Mouse (Mus musculus) myocyte (in vitro differentiated cells): ENCODE measurements around the gene Trappc4. TPM values are rescaled to one million over a fixed set of nuclear protein-coding genes. Genes with fewer than 3 reads are reported as not detected.

Experiments used
- H3K27me3 ChIP-seq: one replicate; pipeline ENCODE4 v1.6.1; 2011; ENCODE audit not compliant: control insufficient read depth, insufficient read depth, insufficient read length
- H3K36me3 ChIP-seq: one replicate; pipeline ENCODE4 v1.6.1; 2011; ENCODE audit not compliant: control insufficient read depth, insufficient read depth
- H3K4me2 ChIP-seq: one replicate; pipeline ENCODE4 v1.6.1; 2011; ENCODE audit warnings: low read depth, control low read depth
- H3K4me3 ChIP-seq: one replicate; pipeline ENCODE4 v1.5.1; 2011; ENCODE audit warnings: mild to moderate bottlenecking, control low read depth, moderate library complexity
- H3K79me2 ChIP-seq: one replicate; pipeline ENCODE4 v1.6.1; 2011; ENCODE audit not compliant: control insufficient read depth, insufficient read depth
- H3ac ChIP-seq: one replicate; pipeline ENCODE4 v1.6.1; 2011; ENCODE audit not compliant: control insufficient read depth, insufficient read length
- CEBPB ChIP-seq: IDR thresholded peaks from 2 replicates; pipeline ENCODE4 v1.6.1; 2011; ENCODE audit warnings: mild to moderate bottlenecking, moderate library complexity; ENCODE audit not compliant: poor library complexity, insufficient read depth, severe bottlenecking
- E2F4 ChIP-seq: IDR thresholded peaks from one replicate; pipeline ENCODE4 v1.6.1; 2011; ENCODE audit warnings: mild to moderate bottlenecking, control low read depth, moderate library complexity; ENCODE audit not compliant: insufficient read depth
- MAX ChIP-seq: IDR thresholded peaks from one replicate; pipeline ENCODE4 v1.6.1; 2011; ENCODE audit warnings: low read depth, mild to moderate bottlenecking, control low read depth
- MYOD1 ChIP-seq, 3 experiments: IDR thresholded peaks; one replicate each; pipeline ENCODE4 v1.6.1; 2011; ENCODE audit warnings: control low read depth in 2 of 3, low read depth in 2 of 3, mild to moderate bottlenecking in 2 of 3, moderate library complexity in 1 of 3; ENCODE audit not compliant: insufficient read length in 2 of 3, control insufficient read depth in 1 of 3
- MYOG ChIP-seq, 3 experiments: IDR thresholded peaks; one replicate each; pipeline ENCODE4 v1.6.1; 2011; ENCODE audit warnings: control low read depth in 2 of 3, low read depth in 2 of 3, mild to moderate bottlenecking in 2 of 3; ENCODE audit not compliant: insufficient read length in 2 of 3, control insufficient read depth in 1 of 3, insufficient read depth in 1 of 3
- POLR2A ChIP-seq: IDR thresholded peaks from one replicate; pipeline ENCODE4 v1.6.1; 2011; ENCODE audit warnings: low read depth, mild to moderate bottlenecking, control low read depth, moderate library complexity; ENCODE audit not compliant: insufficient read length
- POLR2AphosphoS2 ChIP-seq: IDR thresholded peaks from one replicate; pipeline ENCODE4 v1.6.1; 2011; ENCODE audit warnings: low read depth, control low read depth; ENCODE audit not compliant: insufficient read length
- REST ChIP-seq: IDR thresholded peaks from one replicate; pipeline ENCODE4 v1.6.1; 2011; ENCODE audit warnings: mild to moderate bottlenecking, control low read depth, moderate library complexity; ENCODE audit not compliant: insufficient read depth, insufficient read length
- SRF ChIP-seq: IDR thresholded peaks from one replicate; pipeline ENCODE4 v1.6.1; 2011; ENCODE audit warnings: low read depth; ENCODE audit not compliant: control insufficient read depth, insufficient read length
- TCF12 ChIP-seq: IDR thresholded peaks from one replicate; pipeline ENCODE4 v1.6.1; 2011; ENCODE audit warnings: mild to moderate bottlenecking, control low read depth; ENCODE audit not compliant: poor library complexity, insufficient read depth, severe bottlenecking
- TCF3 ChIP-seq: IDR thresholded peaks from one replicate; pipeline ENCODE4 v1.6.1; 2011; ENCODE audit warnings: low read depth, control low read depth; ENCODE audit not compliant: insufficient read length
- USF1 ChIP-seq: IDR thresholded peaks from one replicate; pipeline ENCODE4 v1.6.1; 2011; ENCODE audit warnings: low read depth, mild to moderate bottlenecking, control low read depth, moderate library complexity
- polyA plus RNA-seq: library from polyadenylated mRNA; unstranded; fragments of >200 nt; fragmentation: generic; extraction: Trizol; gene quantifications from one replicate; pipeline ENCODE4 v1.2.1, GENCODE M21; 2012; ENCODE audit warnings: missing spikeins

The Trappc4 gene
- polyA plus RNA-seq, 1 experiment, result 119 TPM

DNA sequence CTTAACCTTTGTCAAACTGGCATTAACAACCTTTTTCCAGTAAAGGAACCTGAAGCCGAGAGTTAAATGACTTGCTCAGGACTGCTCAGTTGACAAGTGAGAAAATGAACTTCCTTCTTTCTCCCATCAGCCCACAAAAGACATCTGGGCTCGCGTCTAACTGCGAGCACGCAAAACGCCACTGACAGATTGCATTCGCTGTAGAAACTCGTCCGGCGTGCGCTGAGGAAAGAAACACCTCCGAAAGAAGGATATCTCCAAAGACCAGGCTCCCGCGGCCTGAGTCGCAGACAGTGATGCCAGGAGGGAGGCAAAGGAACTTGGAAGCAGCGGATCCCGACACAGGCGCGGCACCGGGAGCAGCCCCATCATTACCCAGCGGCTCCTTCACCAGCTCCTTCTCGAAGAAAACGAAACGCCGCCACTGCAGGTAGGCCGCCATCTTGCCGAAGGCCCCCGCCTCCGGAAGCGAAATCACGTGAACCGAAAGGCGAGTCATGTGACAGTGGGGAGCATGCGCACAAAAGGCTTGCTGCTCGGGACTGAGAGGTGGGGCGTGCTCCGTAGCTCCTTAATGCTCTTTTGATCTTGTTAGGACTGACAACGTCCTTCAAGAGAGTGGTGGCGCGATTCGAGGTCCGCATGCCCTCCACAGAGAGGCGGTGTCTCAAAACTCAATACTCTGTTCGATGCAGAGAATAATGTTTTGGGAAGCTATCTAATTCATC lies 46.0 kb downstream of the Trappc4 start, which contains the start of gene Vps11:
Gene Vps11, minus strand, starts transcription at position 481 of the 728 bp plus-strand sequence.
- H3K79me2 ChIP-seq, result peaks cover 11% of the 10 kb centered on the region
- peak within 1 kb of the TSS; percentile 24 for H3ac ChIP-seq
- peak within 1 kb of the TSS; percentile 73 for H3K4me3 ChIP-seq
- peaks cover 7% of the 10 kb centered on the region for H3K36me3 ChIP-seq
- no peak for TF ChIP-seq TCF3
- no peak for TF ChIP-seq MYOD1 (IDR thresholded peaks at IDR 0.05; ENCODE audit: control insufficient read depth in 1 of 3, insufficient read length in 2 of 3, low read depth in 2 of 3)
- TF ChIP-seq MAX, result peak; percentile 43
- no peak for TF ChIP-seq E2F4
- peak; percentile 90 for TF ChIP-seq POLR2AphosphoS2
- peak; percentile 75 for TF ChIP-seq POLR2A
- no peak for TF ChIP-seq REST
- TF ChIP-seq SRF, result peak; percentile 22
- TF ChIP-seq USF1, result peak; percentile 100
- TF ChIP-seq TCF12, result no peak
- no peak for TF ChIP-seq CEBPB
- no peak for TF ChIP-seq MYOG (IDR thresholded peaks at IDR 0.05; ENCODE audit: control insufficient read depth in 1 of 3, insufficient read depth in 1 of 3, insufficient read length in 2 of 3, low read depth in 2 of 3)
- H3K4me2 ChIP-seq, result peak within 1 kb of the TSS; percentile 91
- no peaks in the 10 kb centered on the region for H3K27me3 ChIP-seq

DNA sequence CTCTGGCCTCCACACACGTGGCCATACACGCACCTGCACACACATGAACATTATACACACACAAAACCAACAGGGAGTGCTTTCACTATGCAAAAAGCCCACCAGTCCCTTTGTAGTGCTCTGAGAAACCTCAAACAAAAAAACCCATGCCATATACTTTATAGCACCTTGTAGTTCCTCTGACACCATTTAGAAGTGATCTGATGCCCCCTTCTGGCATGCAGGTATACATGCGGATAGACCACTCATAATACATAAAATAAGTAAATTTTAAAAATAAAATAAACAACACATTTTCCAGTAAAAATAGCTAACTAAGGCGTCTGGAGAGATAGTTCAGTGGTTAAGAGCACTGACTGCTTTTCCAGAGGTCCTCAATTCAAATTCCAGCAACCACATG lies 50.2 kb downstream of the Trappc4 start:
- Histone ChIP-seq H3K79me2 (peaks cover 11% of the 10 kb centered on the region), H3K4me2 (no peak overlapping the region), H3K27me3 (no peaks in the 10 kb centered on the region), H3ac (no peak overlapping the region), H3K36me3 (peaks cover 24% of the 10 kb centered on the region), H3K4me3 (no peak overlapping the region)
- TF ChIP-seq MYOD1 (IDR thresholded peaks at IDR 0.05; ENCODE audit: control insufficient read depth in 1 of 3, insufficient read length in 2 of 3, low read depth in 2 of 3), result no peak
- TF ChIP-seq MYOG (IDR thresholded peaks at IDR 0.05; ENCODE audit: control insufficient read depth in 1 of 3, insufficient read depth in 1 of 3, insufficient read length in 2 of 3, low read depth in 2 of 3), result no peak
- no peak for TF ChIP-seq TCF12
- TF ChIP-seq REST, result no peak
- no peak for TF ChIP-seq USF1
- no peak for TF ChIP-seq SRF
- no peak for TF ChIP-seq E2F4

Other genes starting within 250 kb of the Trappc4 start
- gene Cbl, start 173.6 kb downstream of the Trappc4 start, polyA plus RNA-seq, result 4.5 TPM
- gene Ccdc153, start 166.9 kb downstream of the Trappc4 start, polyA plus RNA-seq, result not detected
- gene Pdzd3, start 156.1 kb downstream of the Trappc4 start, polyA plus RNA-seq, result 0.02 TPM
- 7.2 TPM for gene Nlrx1, start 139.0 kb downstream of the Trappc4 start, polyA plus RNA-seq
- gene Abcg4, start 119.0 kb downstream of the Trappc4 start, polyA plus RNA-seq, result 0.10 TPM
- gene Hinfp, start 101.9 kb downstream of the Trappc4 start, polyA plus RNA-seq, result 6.5 TPM
- 18.1 TPM for gene C2cd2l, start 87.3 kb downstream of the Trappc4 start, polyA plus RNA-seq
- gene Dpagt1, start 81.6 kb downstream of the Trappc4 start, polyA plus RNA-seq, result 26.3 TPM
- gene H2afx, start 72.9 kb downstream of the Trappc4 start, polyA plus RNA-seq, result 123 TPM
- 31.5 TPM for gene Hmbs, start 63.4 kb downstream of the Trappc4 start, polyA plus RNA-seq
- gene Vps11, start 45.9 kb downstream of the Trappc4 start, polyA plus RNA-seq, result 26.4 TPM
- gene Hyou1, start 28.1 kb downstream of the Trappc4 start, polyA plus RNA-seq, result 45.9 TPM
- 20.8 TPM for gene Slc37a4, start 10.7 kb downstream of the Trappc4 start, polyA plus RNA-seq
- gene Rps25, start 461 bp downstream of the Trappc4 start, polyA plus RNA-seq, result 1,955 TPM
- gene Ccdc84, start 11.0 kb upstream of the Trappc4 start, polyA plus RNA-seq, result 15.6 TPM
- not detected for gene Foxr1, start 33.5 kb upstream of the Trappc4 start, polyA plus RNA-seq
- gene Upk2, start 47.4 kb upstream of the Trappc4 start, polyA plus RNA-seq, result not detected
- 35.4 TPM for gene Bcl9l, start 75.2 kb upstream of the Trappc4 start, polyA plus RNA-seq
- 0.01 TPM for gene Cxcr5, start 154.3 kb upstream of the Trappc4 start, polyA plus RNA-seq
- 25.8 TPM for gene Ddx6, start 197.3 kb upstream of the Trappc4 start, polyA plus RNA-seq